Mouse (Mus musculus): ENCODE data around the gene Rptor.

Gene Rptor

DNA sequence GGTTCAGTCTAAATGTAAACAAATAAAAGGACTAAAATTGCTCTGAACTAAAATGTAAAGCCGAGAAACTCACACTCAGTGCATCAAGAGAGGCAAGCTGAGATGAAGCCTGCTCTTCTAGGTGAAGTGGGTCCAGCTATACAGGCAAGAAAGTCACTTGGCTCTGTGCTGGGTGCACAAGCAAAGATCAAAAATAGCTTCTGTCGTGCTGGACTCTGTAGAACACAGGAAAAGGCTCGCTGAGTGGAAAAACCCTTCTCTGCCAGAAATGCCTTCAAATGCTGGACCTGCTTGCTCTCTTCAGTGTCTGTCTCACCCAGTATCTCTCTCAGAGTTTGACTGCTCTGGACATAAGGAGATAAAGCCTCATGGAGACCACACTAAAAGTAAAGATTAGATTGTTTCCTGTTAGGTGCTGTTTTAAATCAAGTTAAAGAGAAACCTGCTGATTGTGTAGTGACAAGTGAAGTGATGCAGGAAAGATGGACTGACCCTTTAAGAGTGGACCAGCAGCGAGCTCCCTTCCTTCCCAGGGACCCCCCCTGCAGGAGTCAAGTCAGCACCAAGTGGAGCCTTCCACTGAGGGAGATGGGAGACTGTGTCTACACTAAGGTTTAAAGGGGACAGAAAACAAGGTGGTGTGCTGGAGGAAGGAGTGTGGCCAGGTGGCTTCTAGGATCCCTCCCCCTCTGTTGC lies 130.4 kb downstream of the Rptor start:
- no peak for DNase-seq (ENCODE audit: extremely low spot score, low spot score)

DNA sequence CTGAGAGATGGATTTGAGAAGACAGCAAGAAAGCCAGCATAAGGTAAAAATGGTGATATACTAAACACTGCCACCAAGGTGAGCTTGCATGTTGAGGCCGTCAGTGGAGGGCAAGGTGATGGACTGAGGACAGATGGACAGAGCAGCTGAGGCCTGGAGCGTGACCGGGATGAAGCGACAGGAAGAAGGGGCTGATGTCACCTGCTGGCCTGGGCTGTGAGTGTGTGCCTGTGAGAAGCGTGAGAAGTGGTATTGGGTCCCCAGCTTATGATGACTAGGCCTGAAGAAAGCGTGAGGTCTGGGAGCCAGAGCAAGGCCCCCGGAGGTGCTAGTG lies 130.9 kb downstream of the Rptor start:
- DNase-seq (ENCODE audit: extremely low spot score, low spot score), result no peak

DNA sequence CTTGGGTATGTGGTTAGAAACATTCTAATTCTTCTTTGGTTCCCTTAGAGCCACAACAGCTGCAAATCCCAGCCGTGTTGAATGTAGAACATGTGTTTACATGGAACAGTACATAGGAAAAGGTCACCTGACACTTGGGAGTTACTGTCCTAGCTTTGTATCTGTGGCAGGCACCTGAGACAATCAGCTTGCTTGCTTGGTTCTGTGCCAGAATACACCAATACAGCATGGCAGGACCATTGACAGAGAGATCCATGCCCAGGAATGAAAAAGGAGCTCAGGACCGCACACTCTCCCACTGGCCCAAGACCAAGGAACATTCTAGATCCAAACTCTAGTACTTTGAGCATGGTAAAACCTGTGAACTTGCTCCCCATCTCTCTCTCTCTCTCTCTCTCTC lies 132.4 kb downstream of the Rptor start:
- no peak for DNase-seq (ENCODE audit: extremely low spot score, low spot score)

DNA sequence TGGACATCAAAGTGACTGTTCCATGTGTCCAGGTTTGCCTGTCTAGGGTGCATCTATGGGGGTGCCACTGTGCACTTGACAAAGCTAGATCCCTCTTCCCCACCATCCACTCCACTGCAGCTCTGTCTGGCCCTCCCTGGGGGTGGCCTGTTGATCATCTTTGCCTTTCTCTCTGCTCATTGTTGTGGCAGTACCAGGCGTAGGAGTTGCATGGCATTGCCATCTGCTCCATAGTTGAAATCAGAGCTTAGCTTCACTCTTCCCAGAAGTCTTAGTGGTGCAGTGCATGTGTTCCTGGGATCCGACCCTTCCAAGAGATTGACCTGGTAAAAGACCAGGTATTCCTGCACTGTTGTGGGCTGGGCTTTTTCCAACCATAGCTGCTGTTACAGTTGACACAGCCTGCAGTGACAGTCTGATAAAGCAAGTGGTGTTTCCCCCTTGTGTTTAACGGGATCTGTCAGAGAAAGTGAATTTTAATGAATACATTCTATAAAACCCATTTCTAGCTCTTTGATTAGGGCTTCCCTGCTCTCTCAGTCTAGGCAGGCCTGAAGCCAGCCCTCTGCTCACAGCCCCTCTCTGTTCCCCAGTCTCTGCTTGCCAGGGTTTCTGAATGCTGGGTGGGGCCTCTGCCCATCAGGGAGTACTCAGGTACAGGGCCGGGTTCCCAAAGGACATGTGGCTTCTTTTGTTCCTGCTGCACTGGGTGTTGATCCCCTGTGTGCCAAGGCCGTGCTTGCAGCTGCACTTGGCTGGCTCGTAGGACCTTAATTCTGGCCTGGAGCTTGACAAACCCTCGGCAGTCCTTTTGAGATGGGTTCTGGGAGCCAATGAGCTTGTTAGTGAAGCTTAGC lies 136.5 kb downstream of the Rptor start:
- DNase-seq (ENCODE audit: extremely low spot score, low spot score), result no peak

DNA sequence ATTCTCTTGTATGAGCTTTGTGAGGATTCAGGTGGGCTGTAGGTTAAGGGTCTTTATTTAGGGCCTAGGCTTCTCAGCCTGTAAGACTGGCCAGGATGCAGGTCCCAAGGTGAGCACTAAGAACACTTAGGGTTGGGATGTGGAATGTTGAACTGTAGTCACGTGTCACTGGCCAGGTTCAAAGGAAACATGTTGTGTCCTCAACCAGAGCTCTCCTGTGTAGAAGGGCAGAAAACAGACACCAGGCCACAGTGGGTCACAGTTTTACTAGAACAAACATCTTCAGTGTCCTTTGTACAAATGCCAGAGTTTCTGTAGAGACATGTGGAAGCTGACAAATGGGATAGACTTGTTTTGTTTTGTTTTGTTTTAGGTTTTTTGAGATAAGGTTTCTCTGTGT lies 138.7 kb downstream of the Rptor start:
- DNase-seq (ENCODE audit: extremely low spot score, low spot score), result no peak

DNA sequence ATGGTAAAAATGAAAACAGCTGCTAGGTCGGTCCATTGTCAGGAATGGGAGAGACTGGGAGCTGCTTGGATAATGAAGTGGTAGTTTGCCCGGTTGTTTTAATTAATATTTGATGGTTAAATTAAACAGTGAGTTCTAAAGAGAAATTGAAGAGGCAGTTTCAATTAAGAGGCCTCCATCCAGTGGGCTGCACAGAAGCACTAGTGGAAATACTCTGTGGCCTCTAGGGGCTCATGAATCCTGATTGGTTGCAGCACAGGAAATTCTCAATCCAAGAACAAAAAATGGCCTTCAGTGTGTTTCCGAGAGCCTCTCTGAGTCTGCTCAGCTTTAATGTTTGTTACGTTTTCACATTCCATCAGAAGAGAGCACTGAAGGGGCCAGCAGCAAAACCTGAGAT lies 141.7 kb downstream of the Rptor start:
- DNase-seq (ENCODE audit: extremely low spot score, low spot score), result no peak

DNA sequence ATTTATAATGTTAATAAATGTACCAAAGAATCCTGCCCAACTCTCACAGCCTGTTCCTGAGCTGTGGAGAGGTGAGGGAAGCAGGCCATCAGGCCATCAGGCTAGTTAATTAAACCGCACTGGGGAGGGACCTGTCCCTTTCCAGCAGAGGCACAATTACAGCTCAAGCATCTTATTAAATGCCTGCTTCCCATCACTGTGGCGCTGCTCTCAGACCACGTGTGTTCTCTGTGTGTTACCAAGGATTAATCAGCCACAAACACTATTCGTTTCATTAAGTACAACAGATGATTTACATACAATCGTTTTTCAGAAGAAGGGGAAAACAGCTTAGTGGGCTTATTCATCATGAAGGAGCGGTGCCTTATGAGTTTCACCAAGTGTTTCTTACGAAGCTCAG lies 142.6 kb downstream of the Rptor start:
- no peak for DNase-seq (ENCODE audit: extremely low spot score, low spot score)

DNA sequence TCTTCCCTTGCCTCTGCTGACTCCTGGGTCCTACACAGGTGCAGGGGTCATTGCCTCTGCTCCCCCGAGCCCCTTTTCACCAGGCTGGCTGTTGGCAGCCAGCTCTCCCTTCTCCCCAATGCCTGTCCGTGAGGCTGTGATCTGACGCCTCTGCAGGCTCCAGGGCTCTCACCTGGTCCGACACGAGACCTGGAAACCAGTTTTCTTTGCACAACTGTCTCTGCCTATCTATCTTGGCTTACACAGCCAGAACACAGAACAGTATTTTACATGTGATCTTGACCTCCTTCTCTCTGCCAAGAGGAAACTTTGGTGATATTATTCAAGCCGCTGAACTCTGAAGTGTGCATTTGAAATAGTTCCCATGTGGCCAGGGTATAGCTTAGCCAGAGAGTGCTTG lies 151.8 kb downstream of the Rptor start:
- DNase-seq (ENCODE audit: extremely low spot score, low spot score), result no peak

DNA sequence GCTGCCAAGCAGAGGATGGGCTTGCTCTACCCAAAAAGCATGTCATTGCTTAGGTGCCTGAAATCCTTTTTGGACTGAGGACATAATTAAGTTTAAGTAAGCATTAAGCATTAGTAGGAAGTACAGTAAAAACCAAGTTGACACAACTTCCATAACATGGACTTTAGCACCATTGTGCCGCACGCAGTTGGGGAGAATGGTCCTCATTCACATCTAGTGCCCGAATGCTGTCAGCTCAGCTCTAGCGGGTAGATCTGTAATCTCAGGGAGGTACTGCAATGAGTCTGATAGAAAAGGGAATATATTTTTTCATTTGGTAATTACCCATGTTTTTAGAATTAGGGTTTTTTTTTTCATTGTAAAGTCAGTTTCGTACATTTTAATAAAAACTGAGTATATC lies 155.5 kb downstream of the Rptor start:
- DNase-seq (ENCODE audit: extremely low spot score, low spot score), result no peak

DNA sequence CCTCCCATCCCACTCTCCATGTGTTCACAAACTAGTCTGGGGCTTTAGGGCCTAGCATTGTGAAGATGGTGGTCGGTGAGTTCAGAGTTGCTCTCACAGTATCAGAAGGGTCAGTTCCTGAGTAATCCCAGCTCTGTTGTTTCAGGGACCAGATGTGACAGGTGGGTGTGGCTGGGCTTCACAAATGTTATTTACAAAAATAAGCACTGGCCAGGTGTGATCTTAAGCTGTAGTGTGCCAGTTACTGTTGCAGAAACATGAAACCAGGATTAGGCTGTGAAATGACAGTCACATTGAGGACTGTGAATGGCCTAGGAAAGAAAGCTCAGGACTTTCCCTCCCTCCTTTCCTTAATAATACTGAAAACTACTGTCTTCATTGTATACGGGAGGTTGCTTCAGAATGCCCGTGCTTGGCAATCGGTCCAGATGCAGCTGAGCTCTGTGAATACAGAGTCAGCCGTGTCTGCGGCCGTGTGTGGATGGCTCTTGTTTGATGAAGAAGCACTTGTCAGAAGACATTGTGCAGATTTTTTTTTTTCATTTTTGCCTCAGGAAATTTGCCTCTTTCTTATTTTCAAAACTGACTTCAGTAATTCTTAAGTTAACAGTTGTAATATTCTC lies 156.1 kb downstream of the Rptor start:
- no peak for DNase-seq (ENCODE audit: extremely low spot score, low spot score)

DNA sequence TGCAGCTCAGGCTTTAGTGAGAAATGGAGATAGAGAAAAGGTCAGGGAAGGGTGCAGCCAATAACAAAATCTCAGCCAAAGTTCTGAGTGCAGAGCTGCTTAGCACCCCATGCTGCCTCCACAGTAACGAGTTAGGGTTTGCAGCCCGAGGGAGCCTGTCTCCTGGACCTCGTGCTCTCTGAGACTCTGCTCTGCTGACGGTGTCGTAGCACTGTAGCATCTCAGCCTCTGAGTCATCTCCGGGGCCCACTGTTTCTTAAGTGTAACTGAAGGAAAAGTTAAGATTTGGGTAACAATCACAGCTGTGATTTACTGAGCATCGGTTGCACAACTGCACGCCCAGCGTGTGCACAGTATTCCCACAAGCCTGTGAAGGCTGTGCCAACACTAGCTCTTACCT lies 160.2 kb downstream of the Rptor start:
- no peak for DNase-seq (ENCODE audit: extremely low spot score, low spot score)

DNA sequence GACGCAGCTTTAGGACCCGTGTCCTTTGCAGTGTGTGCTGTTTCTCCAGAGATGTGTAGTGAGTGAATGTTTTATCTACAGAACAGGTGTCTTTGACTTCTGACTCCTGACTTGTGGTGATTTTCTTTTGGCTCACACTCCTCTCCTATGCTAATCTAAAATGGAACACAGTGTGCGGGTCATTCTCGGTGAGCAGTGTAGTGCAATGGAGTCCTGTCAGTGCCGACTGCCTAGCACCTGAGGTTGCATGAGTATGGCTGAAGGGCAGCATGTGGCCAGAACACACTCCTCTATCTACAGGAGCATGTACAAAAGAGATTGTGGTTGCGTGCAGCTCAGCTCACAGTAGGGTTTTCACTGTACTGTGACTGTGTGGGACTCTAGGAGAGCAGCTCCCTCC lies 163.3 kb downstream of the Rptor start:
- DNase-seq (ENCODE audit: extremely low spot score, low spot score), result no peak

DNA sequence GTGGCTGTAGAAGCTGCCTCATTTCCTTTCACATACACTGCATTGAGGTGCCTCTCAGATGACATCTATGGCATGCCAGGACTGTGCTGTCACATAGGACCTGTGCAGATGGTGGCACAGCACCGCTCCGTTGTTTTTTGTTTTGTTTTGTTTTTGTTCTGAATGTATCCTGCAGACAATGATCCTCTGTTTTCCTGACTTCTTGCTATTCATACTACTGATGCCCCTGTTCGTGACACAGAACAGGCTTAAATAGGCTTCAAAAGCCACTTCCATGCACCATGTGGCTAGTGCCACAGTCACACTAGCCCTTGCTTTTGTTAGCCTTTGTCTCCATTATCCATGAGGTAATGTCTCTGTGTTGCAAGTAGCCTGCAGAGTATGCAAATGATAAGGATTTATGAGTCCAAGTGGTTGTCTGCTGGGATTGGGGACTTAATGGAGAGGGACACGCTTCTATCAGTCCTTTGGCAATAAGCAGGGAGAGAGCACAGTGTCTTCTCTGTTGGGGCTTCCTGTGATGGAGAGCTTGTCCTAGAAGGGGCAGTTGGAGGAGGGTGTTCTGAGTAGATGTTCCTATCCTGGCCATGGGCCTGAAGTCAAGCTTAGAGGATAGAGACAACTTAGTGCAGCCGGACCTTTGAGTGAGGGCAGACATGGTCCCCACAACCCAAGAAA lies 164.2 kb downstream of the Rptor start:
- DNase-seq (ENCODE audit: extremely low spot score, low spot score), result no peak

DNA sequence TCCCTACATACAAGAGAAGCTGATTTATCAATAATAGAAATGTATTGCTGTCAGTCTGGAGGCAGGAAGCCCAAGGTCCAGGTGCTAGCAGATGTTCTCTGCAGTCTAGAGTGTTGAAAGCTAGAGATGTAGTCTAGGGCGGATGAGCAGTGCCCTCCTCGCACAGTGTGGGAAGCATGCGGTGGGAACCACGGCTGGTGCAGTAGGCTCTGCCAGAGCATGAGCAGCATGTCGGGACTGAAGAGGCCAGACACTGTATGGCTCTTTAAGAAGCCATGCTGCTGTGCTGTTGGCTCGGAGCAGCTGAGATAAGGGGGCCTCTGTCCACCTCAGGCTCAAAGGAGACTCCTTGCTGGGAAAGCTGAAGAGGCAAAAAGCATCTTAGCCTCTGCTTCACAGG lies 164.8 kb downstream of the Rptor start:
- no peak for DNase-seq (ENCODE audit: extremely low spot score, low spot score)

DNA sequence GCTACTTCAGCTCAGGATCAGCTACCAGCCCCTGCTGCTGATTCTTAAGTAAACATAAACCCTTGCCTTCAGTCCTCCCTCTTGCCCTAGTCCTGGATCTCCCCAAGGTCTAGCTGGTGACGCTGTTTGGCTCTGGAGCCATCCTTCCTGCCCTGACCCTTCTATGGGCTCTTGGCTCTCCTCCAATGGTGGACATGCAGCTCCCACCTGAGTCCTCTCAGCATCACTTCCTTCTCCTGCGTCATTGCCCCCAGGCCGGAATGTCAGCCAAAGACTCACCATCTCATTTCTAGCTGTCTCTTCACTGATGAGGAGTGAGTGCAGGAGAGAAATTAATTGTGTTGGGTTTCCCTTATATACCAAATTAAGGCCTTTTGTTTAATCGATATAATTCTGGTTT lies 165.8 kb downstream of the Rptor start:
- no peak for DNase-seq (ENCODE audit: extremely low spot score, low spot score)

DNA sequence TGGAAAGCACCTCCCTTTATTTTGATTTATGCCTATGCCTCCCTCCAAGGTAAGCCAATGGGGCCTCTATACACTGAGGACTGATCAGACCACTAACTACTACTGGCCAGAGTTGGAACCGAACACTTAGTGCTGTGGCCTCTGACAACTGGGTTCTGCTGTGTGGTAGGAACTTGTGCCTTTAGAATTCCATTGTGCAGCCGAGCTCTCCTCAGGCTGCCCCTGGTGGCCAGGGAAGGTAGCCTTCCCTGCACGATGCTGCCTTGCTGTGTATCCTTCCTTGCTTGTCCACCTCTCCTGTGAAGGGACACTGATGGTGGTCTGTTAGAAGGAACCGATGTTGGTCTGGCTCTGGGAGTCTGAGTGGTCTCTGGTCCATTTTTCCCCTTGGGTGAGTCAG lies 167.0 kb downstream of the Rptor start:
- no peak for DNase-seq (ENCODE audit: extremely low spot score, low spot score)

DNA sequence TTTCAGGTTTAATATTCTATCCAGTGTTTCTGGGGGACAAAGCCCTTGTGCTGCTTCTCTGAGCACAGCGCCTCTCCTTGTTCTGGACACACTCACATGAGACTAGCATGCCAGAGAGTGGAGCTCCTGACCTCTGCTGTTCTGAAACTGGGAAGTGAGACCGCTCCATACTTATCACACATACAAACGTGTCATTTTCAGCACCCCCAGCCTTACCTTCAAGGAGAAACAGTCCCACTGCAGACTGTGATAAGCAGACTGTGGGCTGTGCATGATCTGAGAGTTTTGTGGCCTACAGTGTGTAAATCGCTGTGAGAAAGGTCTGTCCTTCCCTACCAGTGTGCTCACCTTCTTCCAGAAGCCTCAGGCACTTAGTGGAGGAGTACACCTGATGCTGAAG lies 168.3 kb downstream of the Rptor start:
- DNase-seq (ENCODE audit: extremely low spot score, low spot score), result no peak

DNA sequence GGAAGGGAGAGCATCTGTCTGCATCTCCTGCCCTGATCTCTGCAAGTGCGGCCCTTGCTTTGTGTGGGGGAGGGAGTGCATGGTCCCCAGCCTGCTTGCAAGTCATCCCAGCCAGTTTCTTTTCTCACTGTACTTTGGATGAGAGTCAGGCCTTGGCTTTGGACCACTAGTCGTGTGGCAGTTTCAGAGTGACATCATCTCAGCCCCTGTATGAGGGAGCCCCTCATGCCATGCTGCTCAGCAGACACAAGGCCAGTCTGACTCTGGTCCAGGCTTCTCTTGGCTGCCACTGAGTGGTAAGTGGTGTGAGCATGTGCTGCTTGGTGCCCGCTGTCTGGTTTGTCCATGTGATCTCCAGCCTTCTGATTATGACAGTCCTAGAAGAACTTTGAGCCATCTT lies 170.2 kb downstream of the Rptor start:
- DNase-seq (ENCODE audit: extremely low spot score, low spot score), result no peak

DNA sequence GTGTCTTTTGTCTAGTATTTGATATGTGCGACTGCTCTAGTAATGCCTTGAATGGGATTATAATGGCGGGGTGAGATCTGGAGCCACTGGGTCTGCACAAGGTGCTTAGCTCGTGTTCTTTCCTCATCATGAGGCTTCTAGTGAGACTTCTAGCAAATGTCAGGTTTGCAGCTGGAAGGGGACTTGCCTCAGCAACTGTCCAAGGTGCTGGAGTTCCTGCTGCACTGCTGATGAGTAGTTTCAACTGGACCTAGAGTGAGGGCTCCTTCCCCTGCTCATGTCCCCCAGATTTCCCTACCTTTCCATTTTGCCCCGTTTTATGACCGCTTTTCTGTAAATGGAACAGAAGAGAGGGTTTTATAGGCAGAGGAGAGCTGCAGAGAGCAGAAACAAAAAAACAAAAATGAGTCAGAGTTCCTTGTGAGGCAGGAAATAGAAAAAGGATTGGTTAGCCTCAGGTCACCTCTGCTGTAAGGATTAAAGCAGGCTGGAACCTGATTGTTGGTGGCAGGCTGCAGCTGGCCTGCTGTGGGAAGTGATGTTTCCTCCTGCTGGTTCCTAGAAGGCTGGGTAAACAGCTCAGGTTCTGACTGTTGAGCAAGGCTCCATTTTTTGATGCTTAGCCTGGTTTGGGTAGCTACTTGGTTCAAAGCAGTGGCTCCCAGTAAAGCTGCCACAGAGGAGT lies 172.5 kb downstream of the Rptor start:
- DNase-seq (ENCODE audit: extremely low spot score, low spot score), result no peak

DNA sequence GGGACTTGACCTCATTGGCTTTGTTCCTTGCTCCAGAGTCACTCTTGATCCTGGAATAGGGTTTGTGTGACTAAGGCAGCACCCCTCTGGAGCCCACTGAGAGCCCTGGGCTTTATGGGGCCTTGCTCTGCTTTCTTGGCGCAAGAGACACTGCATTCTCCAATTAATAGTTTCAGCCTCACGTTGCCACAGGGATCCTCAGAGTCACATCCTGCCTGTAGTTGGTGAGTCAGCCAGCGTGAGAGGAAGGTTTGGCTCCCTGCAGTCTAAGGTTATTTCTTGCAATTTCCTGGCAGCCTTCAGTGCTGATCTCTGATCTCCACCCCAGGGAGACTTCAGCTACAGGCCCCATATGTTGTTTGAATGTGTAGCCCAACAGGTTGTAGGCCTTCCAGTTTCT lies 174.5 kb downstream of the Rptor start:
- DNase-seq (ENCODE audit: extremely low spot score, low spot score), result no peak

DNA sequence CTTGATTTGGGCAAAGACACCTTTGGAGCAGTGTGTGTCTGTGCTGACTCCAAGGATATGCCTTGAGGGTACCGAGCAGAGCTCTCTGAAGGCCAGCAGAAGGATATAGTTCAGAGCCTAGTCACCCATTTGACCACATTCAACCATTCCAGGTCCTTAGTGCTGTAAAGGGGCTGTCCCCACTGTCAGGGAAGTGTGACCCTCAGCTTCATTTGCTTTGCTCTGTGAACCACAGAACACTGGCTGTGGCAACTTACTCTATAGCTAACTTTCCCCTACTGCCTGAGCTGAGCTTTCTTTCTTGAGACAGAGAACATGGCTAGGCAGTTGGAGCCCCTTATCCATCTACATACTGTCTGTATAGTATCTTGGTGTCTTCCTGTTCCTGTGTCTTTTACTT lies 175.2 kb downstream of the Rptor start:
- no peak for DNase-seq (ENCODE audit: extremely low spot score, low spot score)

DNA sequence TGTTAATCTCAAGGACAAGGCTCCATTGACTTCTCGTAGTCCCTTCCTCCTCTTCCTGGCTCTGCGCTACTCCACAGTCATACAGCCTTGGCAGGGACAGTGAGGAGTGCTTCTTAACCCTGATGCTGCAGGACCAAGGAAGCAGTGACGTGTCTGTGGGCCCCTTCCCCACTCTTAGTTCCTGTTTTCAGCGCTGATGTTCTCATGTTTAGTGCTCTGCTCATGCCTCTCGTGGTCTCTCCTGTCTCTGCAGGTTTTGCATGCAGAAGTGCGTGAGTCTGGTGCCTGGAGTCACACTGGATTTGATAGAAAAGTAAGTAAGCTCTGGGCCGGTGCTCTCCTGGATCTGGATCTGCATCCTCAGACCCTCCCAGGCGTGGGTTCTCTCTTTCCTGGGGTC lies 177.6 kb downstream of the Rptor start:
- DNase-seq (ENCODE audit: extremely low spot score, low spot score), result no peak

Data from neural tube, embryonic 10.5 days (tissue).